Mouse (Mus musculus): ENCODE measurements at regions not wholly inside any gene's neighbourhood (a gene's known extent, or its start where the extent isn't known, plus 50 kb on each side); places are given as distances from the start of the nearest gene placed in this dataset.

- in situ Hi-C loops (cut with MboI; ENCODE audit: low sequenced_read_pairs): no loop called here
Observed at GRCm38 (mm10) chr10:99366162-99366561, 103.1 kb downstream of the Dusp6 start.

- in situ Hi-C loops (cut with MboI; ENCODE audit: low sequenced_read_pairs): no loop called here
Observed at GRCm38 (mm10) chr10:99367757-99368156, 104.7 kb downstream of the Dusp6 start.

GRCm38 (mm10) chr10:99375101-99375500 is 112.1 kb downstream of the Dusp6 start:
- in situ Hi-C loops (cut with MboI; ENCODE audit: low sequenced_read_pairs): no loop called here

- in situ Hi-C loops (cut with MboI; ENCODE audit: low sequenced_read_pairs): no loop called here
Observed at GRCm38 (mm10) chr10:99376430-99376829, 113.4 kb downstream of the Dusp6 start.

GRCm38 (mm10) chr10:99377548-99377947 is 114.5 kb downstream of the Dusp6 start:
- in situ Hi-C loops (cut with MboI; ENCODE audit: low sequenced_read_pairs): no loop called here

- in situ Hi-C loops (cut with MboI; ENCODE audit: low sequenced_read_pairs): no loop called here
Observed at GRCm38 (mm10) chr10:99379156-99379555, 116.1 kb downstream of the Dusp6 start.

- in situ Hi-C loops (cut with MboI; ENCODE audit: low sequenced_read_pairs): no loop called here
Observed at GRCm38 (mm10) chr10:99380170-99380569, 117.1 kb downstream of the Dusp6 start.

GRCm38 (mm10) chr10:99383028-99383427 is 120.0 kb downstream of the Dusp6 start:
- in situ Hi-C loops (cut with MboI; ENCODE audit: low sequenced_read_pairs): no loop called here

- in situ Hi-C loops (cut with MboI; ENCODE audit: low sequenced_read_pairs): no loop called here
Observed at GRCm38 (mm10) chr10:99384366-99384765, 121.3 kb downstream of the Dusp6 start.

GRCm38 (mm10) chr10:99384851-99385250 is 121.8 kb downstream of the Dusp6 start:
- in situ Hi-C loops (cut with MboI; ENCODE audit: low sequenced_read_pairs): no loop called here

GRCm38 (mm10) chr10:99385854-99386253 is 122.8 kb downstream of the Dusp6 start:
- in situ Hi-C loops (cut with MboI; ENCODE audit: low sequenced_read_pairs): no loop called here

- in situ Hi-C loops (cut with MboI; ENCODE audit: low sequenced_read_pairs): no loop called here
Observed at GRCm38 (mm10) chr10:99388526-99388925, 125.5 kb downstream of the Dusp6 start.

GRCm38 (mm10) chr10:99388986-99389385 is 126.0 kb downstream of the Dusp6 start:
- in situ Hi-C loops (cut with MboI; ENCODE audit: low sequenced_read_pairs): no loop called here

GRCm38 (mm10) chr10:99390609-99391183 is 127.7 kb downstream of the Dusp6 start:
- in situ Hi-C loops (cut with MboI; ENCODE audit: low sequenced_read_pairs): no loop called here

- in situ Hi-C loops (cut with MboI; ENCODE audit: low sequenced_read_pairs): no loop called here
Observed at GRCm38 (mm10) chr10:99391725-99392124, 128.7 kb downstream of the Dusp6 start.

GRCm38 (mm10) chr10:99392979-99393378 is 129.9 kb downstream of the Dusp6 start:
- in situ Hi-C loops (cut with MboI; ENCODE audit: low sequenced_read_pairs): no loop called here

- in situ Hi-C loops (cut with MboI; ENCODE audit: low sequenced_read_pairs): no loop called here
Observed at GRCm38 (mm10) chr10:99393523-99393922, 130.5 kb downstream of the Dusp6 start.

- in situ Hi-C loops (cut with MboI; ENCODE audit: low sequenced_read_pairs): no loop called here
Observed at GRCm38 (mm10) chr10:99395411-99395810, 132.4 kb downstream of the Dusp6 start.

GRCm38 (mm10) chr10:99396630-99397029 is 133.6 kb downstream of the Dusp6 start:
- in situ Hi-C loops (cut with MboI; ENCODE audit: low sequenced_read_pairs): no loop called here

- in situ Hi-C loops (cut with MboI; ENCODE audit: low sequenced_read_pairs): no loop called here
Observed at GRCm38 (mm10) chr10:99400076-99400475, 137.0 kb downstream of the Dusp6 start.

GRCm38 (mm10) chr10:99406764-99407163 is 143.7 kb downstream of the Dusp6 start:
- in situ Hi-C loops (cut with MboI; ENCODE audit: low sequenced_read_pairs): no loop called here

GRCm38 (mm10) chr10:99408786-99409185 is 145.8 kb downstream of the Dusp6 start:
- in situ Hi-C loops (cut with MboI; ENCODE audit: low sequenced_read_pairs): no loop called here

- in situ Hi-C loops (cut with MboI; ENCODE audit: low sequenced_read_pairs): no loop called here
Observed at GRCm38 (mm10) chr10:99409744-99410143, 146.7 kb downstream of the Dusp6 start.

Measured in CH12F3 (cell line).